Mouse (Mus musculus): ENCODE data around the gene Myom1.

GRCm38 (mm10) chr17:71056405-71056804 is 54.0 kb downstream of the Myom1 start:
- TF ChIP-seq CTCF (IDR thresholded peaks at IDR 0.05; ENCODE audit: insufficient read depth, low read length) (no peak), POLR2A (IDR thresholded peaks at IDR 0.05; ENCODE audit: borderline replicate concordance, extremely low read depth, low read depth, low read length) (no peak)
